Comparison of ENCODE assay signal across 7 mouse cellular contexts in genomic region chr12:52500915-52501833, GRCm38 (mm10). TPM values are rescaled to one million over a fixed set of nuclear protein-coding genes. Genes with fewer than 3 reads are reported as not detected.
DNase-seq lines count a peak whose midpoint lies in the region.

No protein-coding gene starts in this region.

- peak; percentile 25 for DNase-seq in layer of hippocampus, adult 11-12 months (ENCODE audit: low spot score)
- no peak for DNase-seq in layer of hippocampus, adult 9-11 months
- DNase-seq in MEL-GATA-1-ER (ENCODE audit: extremely low read depth, low read depth), result peak; percentile 63
- peak; percentile 48 for DNase-seq in c-Kit-positive CD71-positive TER-119-positive erythroid progenitor cells, embryonic 14.5 days (ENCODE audit: low spot score)
- peak; percentile 33 to 55 for DNase-seq in natural killer cell, adult 2 months (ENCODE audit: low spot score in 2 of 2)
- no peak for DNase-seq in frontal cortex, postnatal 25 days (ENCODE audit: low spot score in 2 of 2)
- DNase-seq in left cerebral cortex, postnatal 10 days (ENCODE audit: extremely low spot score in 1 of 2, low spot score in 2 of 2), result no peak

- intact Hi-C loops in left cerebral cortex, postnatal 10 days (cut with DNase I), result loop anchor here (5.0 to 10.0 kb wide), 3 partner anchors 101 to 464 kb away; no protein-coding TSS in a partner anchor

RNA-seq across cellular contexts. Expression of gene Arhgap5, which starts 2.6 kb away (rescaled TPM):
- 100 to 1,000 TPM; 105 to 107 TPM for total RNA-seq in left cerebral cortex, postnatal 10 days (2021)

Comparison
In these comparisons a context has a peak if more than half of its experiments do, and no peak if none do; other contexts are left out.
1. DNase-seq: peak in layer of hippocampus, adult 11-12 months (single experiment), MEL-GATA-1-ER (single experiment), c-Kit-positive CD71-positive TER-119-positive erythroid progenitor cells, embryonic 14.5 days (single experiment) and natural killer cell, adult 2 months (2 of 2); none in layer of hippocampus, adult 9-11 months (single experiment), frontal cortex, postnatal 25 days (0 of 2) and left cerebral cortex, postnatal 10 days (0 of 2).